Mouse (Mus musculus) lung, postnatal 14 days (tissue): ENCODE data around the gene Tbx1.
"Not testable (repeated sequence)": the region's sequence is repeated elsewhere in the genome, so short reads cannot be mapped to it uniquely, and the experiment has no call there.

ENCODE experiments used
- DNase-seq: peaks from one replicate; pipeline ENCODE4 v3.0.0; 2021

Tbx1 gene

GRCm38 (mm10) chr16:18547891-18548290, 42.6 kb downstream of the Tbx1 start:
- no peak for DNase-seq

GRCm38 (mm10) chr16:18543151-18543829, 47.2 kb downstream of the Tbx1 start:
- peak; percentile 15 for DNase-seq

GRCm38 (mm10) chr16:18539281-18539680, 51.2 kb downstream of the Tbx1 start:
- DNase-seq = no peak

- no peak for DNase-seq
Measured at GRCm38 (mm10) chr16:18537407-18537990, 53.0 kb downstream of the Tbx1 start.

- DNase-seq = not testable (repeated sequence)
Measured at GRCm38 (mm10) chr16:18533061-18533460, 57.4 kb downstream of the Tbx1 start.
